Mouse (Mus musculus): ENCODE measurements at regions not wholly inside any gene's neighbourhood (a gene's known extent, or its start where the extent isn't known, plus 50 kb on each side); places are given as distances from the start of the nearest gene placed in this dataset.

- Histone ChIP-seq H3K9ac (no peak overlapping the region), H3K36me3 (no peaks in the 10 kb centered on the region), H3K9me3 (replicated peaks) (no peaks in the 10 kb centered on the region), H3K4me1 (no peaks in the 10 kb centered on the region), H3K27ac (no peak overlapping the region), H3K4me3 (replicated peaks) (no peak overlapping the region), H3K4me2 (no peak overlapping the region), H3K27me3 (no peaks in the 10 kb centered on the region)
- ATAC-seq (replicated peaks; ENCODE audit: low FRiP score), result no peak
- 90% methylated on average over 2 of the region's 2 CpGs for WGBS
Observed at GRCm38 (mm10) chr10:124208317-124208716, 944.5 kb downstream of the Fam19a2 start.

GRCm38 (mm10) chr10:124219461-124219860 is 955.7 kb downstream of the Fam19a2 start:
- Histone ChIP-seq H3K27ac (no peak overlapping the region), H3K36me3 (no peaks in the 10 kb centered on the region), H3K4me3 (replicated peaks) (no peak overlapping the region), H3K27me3 (no peaks in the 10 kb centered on the region), H3K4me1 (no peaks in the 10 kb centered on the region), H3K4me2 (no peak overlapping the region), H3K9ac (no peak overlapping the region), H3K9me3 (replicated peaks) (no peaks in the 10 kb centered on the region)
- WGBS, result 89% methylated on average over 1 of the region's 1 CpGs
- ATAC-seq (replicated peaks; ENCODE audit: low FRiP score), result no peak

GRCm38 (mm10) chr10:124222068-124222467 is 958.3 kb downstream of the Fam19a2 start:
- H3K9ac ChIP-seq, result no peak overlapping the region
- H3K27ac ChIP-seq, result no peak overlapping the region
- 77% methylated on average over 2 of the region's 2 CpGs for whole genome bisulfite sequencing
- no peaks in the 10 kb centered on the region for H3K9me3 ChIP-seq (replicated peaks)
- no peaks in the 10 kb centered on the region for H3K27me3 ChIP-seq
- H3K4me3 ChIP-seq (replicated peaks), result no peak overlapping the region
- ATAC-seq (replicated peaks; ENCODE audit: low FRiP score), result no peak
- no peak overlapping the region for H3K4me2 ChIP-seq
- no peaks in the 10 kb centered on the region for H3K36me3 ChIP-seq
- H3K4me1 ChIP-seq, result no peaks in the 10 kb centered on the region

- WGBS, result 63% methylated on average over 1 of the region's 1 CpGs
- no peaks in the 10 kb centered on the region for H3K4me1 ChIP-seq
- ATAC-seq (replicated peaks; ENCODE audit: low FRiP score), result no peak
Observed at GRCm38 (mm10) chr10:124227061-124227460, 963.3 kb downstream of the Fam19a2 start.

GRCm38 (mm10) chr10:124249358-124249757 is 985.6 kb downstream of the Fam19a2 start:
- no peaks in the 10 kb centered on the region for H3K36me3 ChIP-seq
- no peaks in the 10 kb centered on the region for H3K9me3 ChIP-seq (replicated peaks)
- no peak overlapping the region for H3K9ac ChIP-seq
- no peak overlapping the region for H3K27ac ChIP-seq
- 7% methylated on average over 4 of the region's 4 CpGs for WGBS
- no peak overlapping the region for H3K4me2 ChIP-seq
- no peaks in the 10 kb centered on the region for H3K27me3 ChIP-seq
- ATAC-seq (replicated peaks; ENCODE audit: low FRiP score), result peak; percentile 85
- no peak overlapping the region for H3K4me3 ChIP-seq (replicated peaks)
- H3K4me1 ChIP-seq, result 0 out of 2 replicates have a peak, but pooled peaks cover 4% of the 10 kb centered on the region

More at GRCm38 (mm10) chr10:124227061-124227460, 963.3 kb downstream of the Fam19a2 start:
- Histone ChIP-seq H3K9me3 (replicated peaks) (no peaks in the 10 kb centered on the region), H3K4me3 (replicated peaks) (no peak overlapping the region), H3K9ac (no peak overlapping the region), H3K27ac (no peak overlapping the region), H3K4me2 (no peak overlapping the region), H3K27me3 (no peaks in the 10 kb centered on the region), H3K36me3 (no peaks in the 10 kb centered on the region)

GRCm38 (mm10) chr10:124250004-124250403 is 986.2 kb downstream of the Fam19a2 start:
- H3K9ac ChIP-seq, result no peak overlapping the region
- peak; percentile 75 for ATAC-seq (replicated peaks; ENCODE audit: low FRiP score)
- H3K4me3 ChIP-seq (replicated peaks), result no peak overlapping the region
- H3K27me3 ChIP-seq, result no peaks in the 10 kb centered on the region
- no peak overlapping the region for H3K27ac ChIP-seq
- H3K4me2 ChIP-seq, result no peak overlapping the region
- H3K4me1 ChIP-seq, result 0 out of 2 replicates have a peak, but pooled peaks cover 4% of the 10 kb centered on the region
- H3K9me3 ChIP-seq (replicated peaks), result no peaks in the 10 kb centered on the region
- WGBS, result 28% methylated on average over 4 of the region's 4 CpGs
- no peaks in the 10 kb centered on the region for H3K36me3 ChIP-seq

GRCm38 (mm10) chr10:124288301-124288995 is 1024.7 kb downstream of the Fam19a2 start:
- Histone ChIP-seq H3K36me3 (no peaks in the 10 kb centered on the region), H3K4me2 (peak overlapping the region; percentile 52), H3K4me3 (replicated peaks) (peak overlapping the region; percentile 28), H3K27ac (0 out of 2 replicates have a peak overlapping the region, but pooled peaks have one; percentile 25), H3K4me1 (no peaks in the 10 kb centered on the region), H3K9me3 (replicated peaks) (no peaks in the 10 kb centered on the region), H3K9ac (no peak overlapping the region), H3K27me3 (no peaks in the 10 kb centered on the region)
- ATAC-seq (replicated peaks; ENCODE audit: low FRiP score), result peak; percentile 70; the same call in 1 of the 2 replicates
- 36% methylated on average over 18 of the region's 18 CpGs for WGBS

- H3K27ac ChIP-seq, result no peak overlapping the region
Observed at GRCm38 (mm10) chr10:124297198-124297677, 1033.4 kb downstream of the Fam19a2 start.

GRCm38 (mm10) chr10:124304683-124305082 is 1040.9 kb downstream of the Fam19a2 start:
- H3K9ac ChIP-seq, result no peak overlapping the region
- no peaks in the 10 kb centered on the region for H3K4me1 ChIP-seq
- H3K9me3 ChIP-seq (replicated peaks), result no peaks in the 10 kb centered on the region; the same call in 1 of the 2 replicates
- no peak overlapping the region for H3K4me3 ChIP-seq (replicated peaks)
- 33% methylated on average over 1 of the region's 1 CpGs for WGBS
- no peak overlapping the region for H3K4me2 ChIP-seq
- H3K36me3 ChIP-seq, result no peaks in the 10 kb centered on the region
- ATAC-seq (replicated peaks; ENCODE audit: low FRiP score), result peak; percentile 54; the same call in 1 of the 2 replicates
- H3K27ac ChIP-seq, result no peak overlapping the region
- no peaks in the 10 kb centered on the region for H3K27me3 ChIP-seq

More at GRCm38 (mm10) chr10:124297198-124297677, 1033.4 kb downstream of the Fam19a2 start:
- Histone ChIP-seq H3K36me3 (no peaks in the 10 kb centered on the region), H3K27me3 (no peaks in the 10 kb centered on the region), H3K4me3 (replicated peaks) (no peak overlapping the region), H3K4me1 (no peaks in the 10 kb centered on the region), H3K9ac (no peak overlapping the region), H3K4me2 (no peak overlapping the region), H3K9me3 (replicated peaks) (no peaks in the 10 kb centered on the region)
- WGBS, result 73% methylated on average over 2 of the region's 2 CpGs
- no peak for ATAC-seq (replicated peaks; ENCODE audit: low FRiP score)

GRCm38 (mm10) chr10:124305644-124306043 is 1041.8 kb downstream of the Fam19a2 start:
- Histone ChIP-seq H3K4me3 (replicated peaks) (no peak overlapping the region), H3K9ac (no peak overlapping the region), H3K4me2 (no peak overlapping the region), H3K36me3 (no peaks in the 10 kb centered on the region), H3K27me3 (no peaks in the 10 kb centered on the region), H3K27ac (no peak overlapping the region), H3K9me3 (replicated peaks) (no peaks in the 10 kb centered on the region; the same call in 1 of the 2 replicates), H3K4me1 (no peaks in the 10 kb centered on the region)
- 0 out of 2 replicates have a peak, but pooled peaks have one; percentile 58 for ATAC-seq (replicated peaks; ENCODE audit: low FRiP score)
- 65% methylated on average over 3 of the region's 3 CpGs for WGBS

GRCm38 (mm10) chr10:124318761-124319160 is 1055.0 kb downstream of the Fam19a2 start:
- ATAC-seq (replicated peaks; ENCODE audit: low FRiP score), result no peak; the same call in 1 of the 2 replicates
- H3K4me3 ChIP-seq (replicated peaks), result no peak overlapping the region
- H3K36me3 ChIP-seq, result no peaks in the 10 kb centered on the region
- no peak overlapping the region for H3K9ac ChIP-seq
- H3K27ac ChIP-seq, result no peak overlapping the region
- no peak overlapping the region for H3K4me2 ChIP-seq
- H3K4me1 ChIP-seq, result no peaks in the 10 kb centered on the region
- 38% methylated on average over 1 of the region's 1 CpGs for WGBS
- H3K9me3 ChIP-seq (replicated peaks), result no peaks in the 10 kb centered on the region
- H3K27me3 ChIP-seq, result no peaks in the 10 kb centered on the region

- Histone ChIP-seq H3K27me3 (no peaks in the 10 kb centered on the region), H3K4me3 (replicated peaks) (no peak overlapping the region), H3K36me3 (no peaks in the 10 kb centered on the region), H3K4me2 (no peak overlapping the region), H3K9ac (no peak overlapping the region), H3K4me1 (no peaks in the 10 kb centered on the region), H3K27ac (no peak overlapping the region), H3K9me3 (replicated peaks) (no peaks in the 10 kb centered on the region)
- ATAC-seq (replicated peaks; ENCODE audit: low FRiP score), result no peak
- 71% methylated on average over 8 of the region's 8 CpGs for WGBS
Observed at GRCm38 (mm10) chr10:124320191-124321110, 1056.7 kb downstream of the Fam19a2 start.
